Mouse (Mus musculus) forebrain, embryonic 11.5 days (tissue): ENCODE results near the gene Aifm2. TPM values are rescaled to one million over a fixed set of nuclear protein-coding genes. Genes with fewer than 3 reads are reported as not detected.

Experiments
- ATAC-seq: fragments of 200-750 bp; cut with Nextera tagmentation; replicated peaks from 2 replicates; pipeline ENCODE4 v1.8.0; 2017; ENCODE audit warnings: moderate TSS enrichment; ENCODE audit not compliant: low FRiP score
- DNase-seq: peaks from one replicate; pipeline ENCODE4 v3.0.0-alpha.2; 2017; ENCODE audit warnings: low spot score
- H3K27ac ChIP-seq: fragments of 300-500 bp; sonication (generic); 2 replicates; pipeline ENCODE4 v1.5.1; 2014; ENCODE audit warnings: low read depth, low read length
- H3K27me3 ChIP-seq: fragments of 300-500 bp; sonication (generic); 2 replicates; pipeline ENCODE4 v1.6.1; 2014; ENCODE audit warnings: mild to moderate bottlenecking, low read length, mixed read lengths; ENCODE audit not compliant: control insufficient read depth, insufficient read depth
- H3K36me3 ChIP-seq: fragments of 300-500 bp; sonication (generic); 2 replicates; pipeline ENCODE4 v1.6.1; 2014; ENCODE audit warnings: mild to moderate bottlenecking, low read length, moderate library complexity, mixed read lengths; ENCODE audit not compliant: control insufficient read depth, insufficient read depth
- H3K4me1 ChIP-seq: fragments of 300-500 bp; sonication (generic); replicated peaks from 2 replicates; pipeline ENCODE4 v1.6.1; 2014; ENCODE audit warnings: low read length, mixed read lengths; ENCODE audit not compliant: control insufficient read depth, insufficient read depth
- H3K4me2 ChIP-seq: fragments of 300-500 bp; sonication (generic); 2 replicates; pipeline ENCODE4 v1.6.1; 2014; ENCODE audit warnings: low read depth, mild to moderate bottlenecking, low read length, moderate library complexity, mixed read lengths; ENCODE audit not compliant: severe bottlenecking
- H3K4me3 ChIP-seq: fragments of 300-500 bp; sonication (generic); 2 replicates; pipeline ENCODE4 v1.5.1; 2014; ENCODE audit warnings: low read depth, low read length
- H3K9ac ChIP-seq: fragments of 300-500 bp; sonication (generic); 2 replicates; pipeline ENCODE4 v1.6.1; 2014; ENCODE audit warnings: low read length
- H3K9me3 ChIP-seq: fragments of 300-500 bp; sonication (generic); 2 replicates; pipeline ENCODE4 v1.6.1; 2016; ENCODE audit warnings: low read length, mixed read lengths; ENCODE audit not compliant: control insufficient read depth
- WGBS: fragments of 180-500 bp; shearing (Covaris S2); extraction: QIAGEN DNeasy Blood & Tissue Kit; methylation state at CpG from one replicate; pipeline ENCODE4 v1.1.7; 2014; 5-methylcytosine and 5-hydroxymethylcytosine counted together
- microRNA-seq: library from miRNA; unstranded; fragments of <30 nt; microRNA quantifications from one replicate; pipeline ENCODE4, GENCODE M21; 2016; ENCODE audit not compliant: insufficient number of aligned reads
- polyA plus RNA-seq: library from polyadenylated mRNA; unstranded; fragments of >200 nt; fragmentation: Nextera tagmentation; extraction: Ambion mirVana; gene quantifications from 2 replicates; pipeline ENCODE4 v1.2.1, GENCODE M21; 2014

Gene Aifm2
- polyA plus RNA-seq, 1 experiment from 2014 or later, result 5.9 TPM

DNA sequence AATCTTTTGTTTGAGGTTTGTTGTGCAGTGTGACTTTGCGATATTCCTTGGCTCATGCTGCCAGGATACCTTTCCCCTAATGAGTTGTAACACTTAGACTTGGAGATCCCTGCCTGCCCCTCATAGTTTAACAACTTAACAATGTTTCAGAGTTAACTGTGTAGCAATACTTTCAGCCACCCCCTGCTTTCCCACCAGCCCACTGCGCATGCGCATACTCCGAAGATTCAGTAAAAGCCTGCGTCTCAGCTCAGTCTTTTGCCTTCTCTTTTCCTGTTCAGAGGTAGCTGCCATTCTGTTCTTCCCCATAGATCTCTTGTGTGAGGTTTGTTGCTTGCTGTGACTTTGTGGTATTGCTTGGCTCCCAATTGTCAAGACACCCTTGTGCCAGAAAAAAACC lies 73.4 kb downstream of the Aifm2 start:
- no peak for DNase-seq

More for the DNA sequence above, 73.4 kb downstream of the Aifm2 start:
- no peaks in the 10 kb centered on the region for H3K27me3 ChIP-seq
- H3K9me3 ChIP-seq, result no peaks in the 10 kb centered on the region
- peaks cover 3% of the 10 kb centered on the region; the same call in 1 of the 2 replicates for H3K4me1 ChIP-seq
- H3K36me3 ChIP-seq, result no peaks in the 10 kb centered on the region
- H3K27ac ChIP-seq, result no peak overlapping the region
- WGBS, result 93% methylated on average over 5 of the region's 5 CpGs
- no peak for ATAC-seq
- H3K9ac ChIP-seq, result no peak overlapping the region
- no peak overlapping the region for H3K4me3 ChIP-seq
- no peak overlapping the region for H3K4me2 ChIP-seq

Small RNAs within 50 kb of the gene (microRNA-seq; reads per million reads assigned to microRNA genes)
- not detected for gene Mir5108

Other genes starting within 250 kb of the Aifm2 start
- gene Lrrc20, start 239.5 kb upstream of the Aifm2 start, polyA plus RNA-seq, result 14.6 and 15.0 TPM in 2 replicates
- 0.05 and 0.09 TPM in 2 replicates for gene Npffr1, start 119.8 kb upstream of the Aifm2 start, polyA plus RNA-seq
- 325 and 330 TPM in 2 replicates for gene Ppa1, start 66.7 kb upstream of the Aifm2 start, polyA plus RNA-seq
- 231 and 238 TPM in 2 replicates for gene Sar1a, start 35.0 kb upstream of the Aifm2 start, polyA plus RNA-seq
- 33.4 and 39.0 TPM in 2 replicates for gene Tysnd1, start 19.7 kb upstream of the Aifm2 start, polyA plus RNA-seq
- gene H2afy2, start 68.9 kb downstream of the Aifm2 start, polyA plus RNA-seq, result 260 and 266 TPM in 2 replicates